Mouse (Mus musculus) large intestine, adult 2 months (tissue): ENCODE measurements around the gene Fbxw8. TPM values are rescaled to one million over a fixed set of nuclear protein-coding genes. Genes with fewer than 3 reads are reported as not detected.
A peak's percentile ranks its signal among the peaks of the same experiment; 100 is the strongest.

Experiments
- DNase-seq: peaks from one replicate; pipeline ENCODE4 v3.0.0-alpha.2; 2012; ENCODE audit warnings: low read depth, low spot score
- WGBS: fragments of 180-500 bp; shearing (Covaris S2); methylation state at CpG from one replicate; pipeline ENCODE4 v1.1.7; 2018; 5-methylcytosine and 5-hydroxymethylcytosine counted together
- polyA plus RNA-seq: library from polyadenylated mRNA; depleted of rRNA; stranded (reverse); fragments of >200 nt; gene quantifications from 2 replicates; pipeline ENCODE4 v1.2.3, GENCODE M21; 2012

Fbxw8 gene
- polyA plus RNA-seq, 1 experiment: 29.4 TPM

GRCm38 (mm10) chr5:118118351-118118750 is 36.9 kb downstream of the Fbxw8 start:
- no peak for DNase-seq

DNA sequence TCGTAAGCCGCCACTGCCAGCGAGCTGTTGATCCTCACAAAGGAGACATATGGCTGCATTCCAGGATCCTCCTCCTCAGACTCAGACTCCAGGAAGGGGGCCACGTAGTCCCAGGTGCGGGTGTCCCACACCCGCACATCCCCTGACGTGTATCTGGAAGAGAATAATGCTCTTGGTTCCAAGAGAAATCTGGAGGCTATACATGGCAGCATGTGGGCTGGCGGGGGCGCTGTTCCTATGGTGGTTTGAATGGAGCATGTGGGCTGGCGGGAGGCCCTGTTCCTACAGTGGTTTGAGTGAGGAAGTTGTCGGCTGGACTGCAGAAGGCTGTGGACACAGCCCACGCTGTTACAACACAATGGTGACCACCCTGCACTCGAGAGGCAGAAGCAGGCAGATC is 41.6 kb downstream of the Fbxw8 start:
- 87% methylated on average over 13 of the region's 13 CpGs for WGBS

More at GRCm38 (mm10) chr5:118118351-118118750, 36.9 kb downstream of the Fbxw8 start:
- 77% methylated on average over 3 of the region's 3 CpGs for WGBS

GRCm38 (mm10) chr5:118113043-118113442 is 42.2 kb downstream of the Fbxw8 start:
- WGBS: 90% methylated on average over 7 of the region's 7 CpGs
- no peak for DNase-seq

More for the DNA sequence above, 41.6 kb downstream of the Fbxw8 start:
- no peak for DNase-seq

DNA sequence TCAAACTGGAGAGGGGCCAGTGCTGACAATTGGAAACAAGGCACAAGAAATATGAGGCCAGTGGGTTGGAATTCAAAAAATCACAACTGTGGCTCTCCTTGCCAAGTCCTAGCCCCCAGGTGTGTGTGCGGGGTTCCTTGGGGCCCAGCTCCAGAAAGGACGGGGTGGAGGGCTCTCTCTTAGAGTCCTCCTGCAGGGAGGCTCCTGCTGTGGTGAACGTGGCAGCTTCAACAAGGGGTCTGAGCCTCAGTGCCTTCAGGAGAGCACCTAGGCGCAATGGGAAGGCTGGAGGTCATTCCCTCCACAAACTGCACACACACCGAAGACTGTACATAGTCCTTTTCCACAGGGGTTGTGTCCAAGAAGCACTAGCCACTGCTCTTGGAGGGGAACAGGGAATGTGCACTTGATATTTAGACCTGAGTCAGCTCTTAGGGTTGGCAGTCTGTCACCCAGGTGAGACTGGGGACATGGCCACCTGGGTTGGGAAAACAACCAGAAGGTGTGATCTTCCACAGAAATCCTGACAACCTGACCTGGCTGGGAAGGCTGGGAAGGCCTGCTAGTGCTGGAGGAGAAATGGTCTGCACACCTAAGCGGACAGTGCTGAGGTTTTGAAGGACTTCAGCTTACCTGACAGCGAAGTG is 46.3 kb downstream of the Fbxw8 start:
- no peak for DNase-seq
- 85% methylated on average over 7 of the region's 7 CpGs for WGBS

DNA sequence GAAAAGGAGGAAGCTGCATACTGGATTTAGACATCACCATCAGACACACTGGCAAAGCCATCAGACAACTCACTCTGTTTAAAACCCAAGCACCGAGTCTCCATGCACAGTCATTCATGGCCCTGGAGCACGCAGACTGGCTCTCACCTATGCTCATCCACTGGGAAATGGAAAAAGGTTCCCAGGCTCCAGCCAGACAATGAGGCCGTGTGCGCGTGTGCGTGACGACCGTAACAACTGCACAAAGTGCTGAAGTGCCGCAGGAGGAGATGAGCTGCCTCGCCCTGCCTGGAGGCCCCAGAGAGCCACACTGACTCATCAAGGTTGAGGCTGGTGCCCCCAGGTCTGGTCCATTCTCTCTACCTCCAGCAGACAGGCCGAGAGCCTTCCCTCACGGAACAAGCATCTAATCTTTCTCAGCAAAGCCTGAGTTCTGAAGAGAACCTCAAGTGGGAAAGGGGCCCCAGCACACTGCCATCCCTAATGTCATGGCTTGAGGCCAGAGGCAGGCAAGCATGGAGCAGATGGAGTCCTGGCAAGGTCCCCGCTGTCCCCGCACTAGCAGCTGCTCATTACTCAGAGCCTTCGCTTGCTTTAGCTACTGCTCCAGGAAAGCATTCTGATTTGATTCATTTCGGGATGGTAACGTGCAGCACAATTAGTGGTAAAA is 47.0 kb downstream of the Fbxw8 start:
- 82% methylated on average over 17 of the region's 17 CpGs for WGBS
- no peak for DNase-seq

GRCm38 (mm10) chr5:118106667-118107066 is 48.6 kb downstream of the Fbxw8 start:
- DNase-seq: no peak
- WGBS: 96% methylated on average over 10 of the region's 10 CpGs

DNA sequence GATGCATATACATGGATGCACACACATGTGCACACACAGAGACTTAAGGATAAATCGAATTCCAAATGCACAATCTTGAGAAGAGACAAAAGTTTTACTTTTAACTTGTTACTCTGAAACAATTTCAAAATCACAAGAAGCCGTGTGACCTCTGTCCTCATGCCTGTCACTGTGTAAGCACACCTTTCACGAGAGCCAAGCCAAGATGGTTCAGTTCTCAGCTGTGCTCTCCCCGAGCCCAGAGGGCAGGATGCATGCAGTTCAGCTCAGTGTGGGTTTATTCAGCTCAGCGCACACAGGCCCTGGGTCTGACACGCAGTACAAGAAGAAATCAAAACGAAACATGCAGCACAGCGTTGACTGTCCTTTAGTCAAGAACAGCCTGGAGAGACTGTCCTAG is 49.7 kb downstream of the Fbxw8 start:
- DNase-seq: no peak
- WGBS: 90% methylated on average over 8 of the region's 8 CpGs

DNA sequence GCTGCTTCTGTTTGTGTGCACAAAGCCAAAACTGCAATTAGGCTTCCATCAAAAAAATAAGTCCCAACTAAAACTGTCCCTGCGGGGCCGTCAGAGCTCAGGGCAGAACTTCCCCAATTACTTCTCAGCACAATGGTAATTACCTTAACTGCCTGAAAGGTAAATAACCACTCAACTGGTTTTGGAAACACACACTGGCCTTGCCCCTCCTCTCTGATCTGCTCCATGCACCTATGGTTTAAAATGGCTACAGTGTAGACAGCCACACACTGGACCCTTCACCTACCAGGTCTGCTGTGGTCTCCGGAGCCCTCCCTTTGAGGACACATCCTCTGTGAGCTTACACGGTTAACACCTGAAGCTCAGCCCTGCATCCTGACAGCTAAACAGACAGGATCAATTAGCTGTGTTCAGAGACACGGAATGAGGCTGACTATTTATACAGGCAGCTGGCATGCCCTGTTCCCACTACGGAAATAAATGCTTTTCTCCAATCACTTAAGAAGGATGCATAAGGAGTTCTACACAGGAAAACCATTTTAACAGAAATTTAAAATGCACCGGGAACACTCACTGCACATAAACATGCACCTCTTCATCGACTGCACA is 55.3 kb downstream of the Fbxw8 start:
- DNase-seq: no peak
- WGBS: 51% methylated on average over 8 of the region's 8 CpGs

DNA sequence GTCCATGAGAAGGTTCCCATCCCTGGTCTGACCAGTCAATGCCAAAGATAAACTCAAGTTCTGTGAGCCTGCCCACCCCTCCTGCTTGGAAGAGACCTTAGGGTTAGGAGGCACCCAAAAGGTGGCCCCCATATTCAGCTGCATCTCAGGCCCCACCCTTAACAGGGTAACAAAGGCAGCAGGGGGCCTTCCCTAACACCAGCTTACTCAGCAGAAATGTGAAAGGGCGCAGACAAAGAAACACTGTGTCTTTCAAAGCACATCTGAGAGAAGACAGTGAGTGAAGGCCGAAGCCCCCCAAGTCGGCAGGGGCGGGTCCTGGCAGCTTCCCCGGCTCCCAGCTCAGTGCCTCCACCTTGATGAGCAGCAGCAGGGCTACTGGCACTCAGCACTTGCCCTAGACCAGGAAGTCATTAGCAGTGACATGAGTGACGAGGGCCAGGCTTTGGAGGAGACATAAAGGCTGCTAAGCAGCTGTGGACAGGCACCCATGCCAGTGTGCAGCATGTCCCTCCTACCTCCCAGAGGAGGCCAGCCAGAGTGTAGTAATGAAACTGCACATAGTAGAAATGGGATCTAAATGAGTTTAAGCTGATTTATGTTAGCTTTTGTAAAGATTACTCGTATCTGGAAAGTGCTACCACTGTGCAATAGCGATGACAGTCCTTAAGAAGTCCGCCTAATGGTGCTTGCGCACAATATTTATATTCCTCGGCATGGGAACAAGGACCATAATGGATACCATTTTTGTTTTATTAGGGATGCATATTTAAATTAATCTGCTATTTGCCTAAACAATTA is 56.0 kb downstream of the Fbxw8 start:
- WGBS: 72% methylated on average over 11 of the region's 11 CpGs
- no peak for DNase-seq

GRCm38 (mm10) chr5:118096317-118096716 is 58.9 kb downstream of the Fbxw8 start:
- DNase-seq: no peak
- 81% methylated on average over 3 of the region's 3 CpGs for WGBS

DNA sequence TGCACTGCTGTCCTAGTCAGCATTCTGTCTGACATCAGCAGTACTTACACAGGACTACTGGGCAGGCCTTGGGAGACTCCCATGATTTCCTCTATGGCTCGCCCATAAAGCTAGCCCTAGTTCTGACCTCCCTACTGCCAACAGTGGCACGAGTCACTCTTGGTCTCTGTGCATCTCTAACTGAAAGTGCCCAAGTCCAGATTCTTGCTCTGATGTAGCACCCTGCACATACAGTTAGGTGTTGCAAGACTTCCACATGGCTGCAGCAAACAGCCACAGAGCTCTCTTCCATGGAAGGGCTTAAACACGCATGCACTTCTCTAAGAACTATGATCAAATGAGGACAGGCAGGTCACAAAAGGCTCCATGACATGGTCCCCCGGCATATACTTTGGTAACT is 59.4 kb downstream of the Fbxw8 start:
- WGBS: 71% methylated on average over 4 of the region's 4 CpGs
- no peak for DNase-seq

DNA sequence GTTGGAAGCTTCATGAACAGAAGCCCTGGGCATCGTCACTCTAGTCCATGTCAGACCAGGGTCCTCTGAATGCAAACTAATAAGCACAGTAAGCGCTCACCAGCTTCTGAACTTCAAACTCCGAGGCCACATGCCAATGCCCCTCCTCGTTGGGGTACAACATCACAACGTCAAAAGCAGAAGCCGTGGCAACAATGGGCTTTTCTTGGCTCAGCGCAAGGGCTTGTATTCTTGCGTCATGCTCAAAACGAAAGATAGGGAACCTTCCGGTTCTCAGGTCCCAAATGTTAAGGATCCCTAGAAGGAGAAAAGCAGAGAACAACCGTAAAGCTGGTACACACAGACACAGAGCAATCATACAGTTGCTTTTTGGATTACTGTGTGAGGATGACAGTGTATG is 59.8 kb downstream of the Fbxw8 start:
- DNase-seq: no peak
- 88% methylated on average over 11 of the region's 11 CpGs for WGBS

- 81% methylated on average over 11 of the region's 11 CpGs for WGBS
- DNase-seq: no peak
Observed at GRCm38 (mm10) chr5:118093321-118094035, 61.8 kb downstream of the Fbxw8 start.

- peak; percentile 8 for DNase-seq
- 95% methylated on average over 2 of the region's 2 CpGs for WGBS
Observed at GRCm38 (mm10) chr5:118090837-118091236, 64.4 kb downstream of the Fbxw8 start.

DNA sequence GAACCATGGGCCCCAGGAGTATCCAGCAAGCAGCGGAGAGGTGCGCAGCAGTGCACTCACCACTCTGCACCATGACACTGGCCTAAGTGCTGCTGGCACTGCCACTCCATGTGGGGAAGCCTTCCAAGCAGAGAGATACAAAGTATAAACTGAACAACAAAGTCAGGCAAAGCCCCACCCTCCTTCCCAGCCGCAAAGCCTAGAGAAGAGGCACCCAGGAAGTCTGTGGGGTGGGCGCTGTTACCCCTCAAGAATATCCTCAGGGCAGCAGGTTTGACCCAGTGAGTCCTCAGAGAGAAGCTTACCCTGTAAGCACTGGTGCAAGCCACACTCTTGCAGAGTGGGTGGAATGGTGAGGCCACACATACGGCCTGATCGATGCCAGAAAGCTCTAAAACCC is 65.2 kb downstream of the Fbxw8 start:
- 96% methylated on average over 6 of the region's 6 CpGs for WGBS

GRCm38 (mm10) chr5:118089102-118089501 is 66.2 kb downstream of the Fbxw8 start:
- WGBS: 67% methylated on average over 7 of the region's 7 CpGs
- DNase-seq: no peak

More for the DNA sequence above, 65.2 kb downstream of the Fbxw8 start:
- no peak for DNase-seq

- 73% methylated on average over 7 of the region's 7 CpGs for WGBS
Observed at GRCm38 (mm10) chr5:118086956-118087355, 68.3 kb downstream of the Fbxw8 start.

GRCm38 (mm10) chr5:118085313-118085712 is 70.0 kb downstream of the Fbxw8 start:
- WGBS: 76% methylated on average over 7 of the region's 7 CpGs
- no peak for DNase-seq

More at GRCm38 (mm10) chr5:118086956-118087355, 68.3 kb downstream of the Fbxw8 start:
- DNase-seq: no peak

- 65% methylated on average over 10 of the region's 10 CpGs for WGBS
- DNase-seq: no peak
Observed at GRCm38 (mm10) chr5:118084171-118084727, 71.0 kb downstream of the Fbxw8 start.
